Mouse (Mus musculus) cerebellum, adult 2 months (tissue): ENCODE data around the gene Wdr20.

ENCODE experiments used
- CTCF ChIP-seq: fragments of 200-500 bp; IDR thresholded peaks from 2 replicates; pipeline ENCODE4 v1.5.1; 2011; ENCODE audit warnings: low read depth, mild to moderate bottlenecking, control low read depth, low read length, moderate library complexity, borderline replicate concordance; ENCODE audit not compliant: insufficient read depth
- POLR2A ChIP-seq: fragments of 200-500 bp; IDR thresholded peaks from 2 replicates; pipeline ENCODE4 v1.6.1; 2011; ENCODE audit warnings: low read length, control low read depth, borderline replicate concordance; ENCODE audit not compliant: insufficient read depth

GRCm38 (mm10) chr12:110813132-110813531, 75.4 kb downstream of the Wdr20 start:
- TF ChIP-seq CTCF: no peak
- no peak for TF ChIP-seq POLR2A
